Mouse (Mus musculus) adrenal gland, postnatal 10 days (tissue): ENCODE data around the gene Iah1. TPM values are rescaled to one million over a fixed set of nuclear protein-coding genes. Genes with fewer than 3 reads are reported as not detected.

Source experiments
- DNase-seq: peaks from one replicate; pipeline ENCODE4 v3.0.0; 2021; ENCODE audit warnings: mixed read lengths
- total RNA-seq, 2 experiments: library from RNA; stranded (reverse); gene quantifications; 2 replicates each; pipeline ENCODE4 v1.2.3; 2021

Gene Iah1
- total RNA-seq, 2 experiments from 2014 or later: 73.4 to 86.9 TPM

GRCm38 (mm10) chr12:21318143-21318895 lies 2.1 kb downstream of the Iah1 start:
- peak; percentile 80 for DNase-seq

- no peak for DNase-seq
These were observed 4.1 kb downstream of the Iah1 start for GRCm38 (mm10) chr12:21320317-21320716.

- DNase-seq: no peak
These were observed 5.0 kb downstream of the Iah1 start for GRCm38 (mm10) chr12:21321170-21321569.

- DNase-seq: no peak
These were observed 6.1 kb downstream of the Iah1 start for GRCm38 (mm10) chr12:21322296-21322695.

- DNase-seq: no peak
These were observed 6.7 kb downstream of the Iah1 start for GRCm38 (mm10) chr12:21322856-21323255.

GRCm38 (mm10) chr12:21324101-21324500 lies 7.9 kb downstream of the Iah1 start:
- no peak for DNase-seq

GRCm38 (mm10) chr12:21325266-21325665 lies 9.1 kb downstream of the Iah1 start:
- no peak for DNase-seq

- DNase-seq: peak; percentile 61
These were observed 10.1 kb downstream of the Iah1 start for GRCm38 (mm10) chr12:21326325-21326724.

GRCm38 (mm10) chr12:21329661-21330400 lies 13.6 kb downstream of the Iah1 start:
- DNase-seq: no peak

GRCm38 (mm10) chr12:21330961-21331576 lies 14.9 kb downstream of the Iah1 start:
- DNase-seq: no peak

GRCm38 (mm10) chr12:21331711-21332110 lies 15.5 kb downstream of the Iah1 start:
- DNase-seq: no peak

GRCm38 (mm10) chr12:21333021-21333420 lies 16.8 kb downstream of the Iah1 start:
- no peak for DNase-seq

- DNase-seq: no peak
These were observed 17.6 kb downstream of the Iah1 start for GRCm38 (mm10) chr12:21333766-21334165.

GRCm38 (mm10) chr12:21335869-21336268 lies 19.7 kb downstream of the Iah1 start:
- no peak for DNase-seq

- DNase-seq: no peak
These were observed 21.0 kb downstream of the Iah1 start for GRCm38 (mm10) chr12:21337171-21337570.

- DNase-seq: no peak
These were observed 24.5 kb downstream of the Iah1 start for GRCm38 (mm10) chr12:21340674-21341073.

- DNase-seq: no peak
These were observed 30.8 kb downstream of the Iah1 start for GRCm38 (mm10) chr12:21346972-21347371.

- DNase-seq: no peak
These were observed 34.1 kb downstream of the Iah1 start for GRCm38 (mm10) chr12:21350113-21350876.

GRCm38 (mm10) chr12:21353681-21354080 lies 37.5 kb downstream of the Iah1 start:
- DNase-seq: no peak

GRCm38 (mm10) chr12:21362686-21363085 lies 46.5 kb downstream of the Iah1 start:
- DNase-seq: no peak

GRCm38 (mm10) chr12:21363195-21363594 lies 47.0 kb downstream of the Iah1 start:
- no peak for DNase-seq
